Mouse (Mus musculus) spleen, adult 2 months (tissue): ENCODE data around the gene Atp1b2.
A peak's percentile ranks its signal among the peaks of the same experiment; 100 is the strongest.

Experiments used
- CTCF ChIP-seq: fragments of 200-500 bp; IDR thresholded peaks from 2 replicates; pipeline ENCODE4 v1.5.1; 2011; ENCODE audit warnings: mild to moderate bottlenecking, inconsistent platforms; ENCODE audit not compliant: insufficient read depth, insufficient read length, insufficient replicate concordance; ENCODE audit errors: extremely low read depth
- POLR2A ChIP-seq: fragments of 200-500 bp; IDR thresholded peaks from 2 replicates; pipeline ENCODE4 v1.6.1; 2011; ENCODE audit warnings: low read depth, low read length, inconsistent platforms

GRCm38 (mm10) chr11:69580091-69580514 is 25.6 kb downstream of the Atp1b2 start, which contains the start of the genes Wrap53 and Trp53:
- TF ChIP-seq CTCF (no peak), POLR2A (peak; percentile 55; the same call in 1 of the 2 replicates)
